Mouse (Mus musculus) CD8-positive naive resting alpha-beta T cell, adult 2 months (primary cell): ENCODE data around the gene Prm1.
"Not testable (repeated sequence)": the region's sequence is repeated elsewhere in the genome, so short reads cannot be mapped to it uniquely, and the experiment has no call there.

ENCODE experiments used
- DNase-seq, 2 experiments: peaks; one replicate each; pipeline ENCODE4 v3.0.0; 2022; ENCODE audit warnings: low read depth in 2 of 2, low spot score in 2 of 2

Prm1 gene

DNA sequence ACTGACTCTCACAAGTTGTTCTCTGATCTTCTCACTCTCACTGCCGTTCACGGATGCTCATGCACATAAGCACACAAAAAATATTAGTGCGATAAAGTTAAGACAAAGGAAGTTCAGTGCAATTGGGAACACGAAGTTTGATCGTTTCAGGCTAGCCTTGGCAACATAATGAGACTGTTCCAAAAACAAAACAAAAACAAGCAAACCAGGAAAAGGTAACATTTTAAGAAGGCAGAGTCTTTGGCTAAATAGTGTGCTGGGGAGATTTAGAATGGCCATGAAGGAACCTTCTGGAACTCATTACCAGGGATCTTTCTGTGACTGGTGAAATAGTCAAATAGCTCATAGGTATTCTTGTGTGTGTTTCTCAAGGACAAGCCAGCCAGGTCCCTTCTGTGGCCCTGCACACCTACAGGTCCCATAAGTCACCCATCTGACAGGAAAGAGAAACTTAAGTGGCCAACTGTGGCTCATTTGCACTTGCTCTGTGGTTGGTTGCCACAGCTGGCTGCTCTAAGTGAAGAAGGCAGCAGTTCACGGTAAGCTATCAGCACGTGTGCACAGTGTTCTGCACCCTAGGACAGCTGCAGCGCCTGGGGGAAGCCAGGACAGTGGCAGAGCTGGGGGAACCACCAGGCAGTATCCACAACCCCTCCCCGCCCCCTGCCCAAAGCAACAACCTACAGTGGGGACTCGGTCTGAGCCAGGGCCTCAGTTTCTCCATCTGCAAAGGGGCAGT lies at the start of gene Prm1:
TSS of gene Prm1 (minus strand) at position 51 of the 739 bp plus-strand sequence.
- DNase-seq = no peak

DNA sequence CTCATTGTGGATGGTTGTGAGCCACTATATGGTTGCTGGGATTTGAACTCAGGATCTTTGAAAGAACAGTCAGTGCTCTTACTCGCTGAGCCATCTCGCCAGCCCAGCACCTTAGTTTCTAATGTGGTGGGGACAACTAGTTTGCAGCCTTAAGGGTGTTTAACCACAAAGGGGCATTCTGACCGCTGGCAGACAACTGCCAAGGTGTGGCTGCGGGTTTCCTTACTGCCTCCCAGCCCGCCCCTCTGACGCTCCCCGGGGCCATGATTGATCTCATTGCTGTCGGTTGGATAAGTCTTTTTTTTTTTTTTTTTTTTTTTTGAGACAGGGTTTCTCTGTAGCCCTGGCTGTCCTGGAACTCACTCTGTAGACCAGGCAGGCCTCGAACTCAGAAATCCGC lies 46.6 kb upstream of the Prm1 start:
- not testable (repeated sequence) for DNase-seq

- DNase-seq = no peak
Measured at GRCm38 (mm10) chr16:10850905-10851304, 45.3 kb upstream of the Prm1 start.

- no peak for DNase-seq
Measured at GRCm38 (mm10) chr16:10849965-10850861, 44.6 kb upstream of the Prm1 start.

DNA sequence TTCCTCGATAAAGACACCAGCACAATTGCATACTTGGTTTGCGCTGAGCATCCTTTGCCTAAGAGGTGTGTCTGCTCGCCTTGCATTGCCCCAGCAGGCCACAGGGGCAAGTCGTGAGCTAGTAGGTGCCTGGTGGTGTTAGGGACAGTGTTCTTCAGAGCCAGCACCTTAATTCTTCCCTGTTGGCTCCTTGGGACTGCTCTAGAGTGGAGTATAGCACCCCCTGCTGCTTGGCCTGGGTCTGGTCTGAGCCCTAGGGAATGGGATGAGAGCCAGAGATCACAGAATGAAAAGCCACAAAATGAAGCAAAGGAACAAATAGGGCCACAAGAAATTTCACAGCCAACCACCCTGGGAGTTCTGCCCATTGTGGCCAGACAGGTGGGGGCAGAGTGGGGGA lies 40.9 kb upstream of the Prm1 start:
- peak; percentile 49 to 56 for DNase-seq

GRCm38 (mm10) chr16:10845952-10846351 lies 40.3 kb upstream of the Prm1 start:
- no peak for DNase-seq

DNA sequence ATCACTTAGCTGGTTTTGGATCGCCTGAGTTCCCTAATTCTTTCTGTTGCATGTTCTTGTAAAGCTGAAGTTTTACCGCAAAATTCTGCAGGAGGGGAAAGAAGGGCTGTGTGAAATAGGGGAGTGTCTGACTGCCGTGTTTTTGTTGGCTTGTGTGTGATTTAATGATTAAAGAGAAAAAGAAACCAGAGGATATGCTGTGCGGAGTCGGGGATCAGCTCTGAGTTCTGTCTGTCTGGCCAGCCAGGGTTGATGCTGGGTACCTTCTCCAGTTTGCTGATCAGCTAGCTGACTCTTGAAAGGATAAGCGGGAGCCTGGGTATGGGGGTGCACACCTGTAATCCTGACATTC lies 38.7 kb upstream of the Prm1 start:
- peak in 1 of 2 experiments; percentile 46 for DNase-seq

DNA sequence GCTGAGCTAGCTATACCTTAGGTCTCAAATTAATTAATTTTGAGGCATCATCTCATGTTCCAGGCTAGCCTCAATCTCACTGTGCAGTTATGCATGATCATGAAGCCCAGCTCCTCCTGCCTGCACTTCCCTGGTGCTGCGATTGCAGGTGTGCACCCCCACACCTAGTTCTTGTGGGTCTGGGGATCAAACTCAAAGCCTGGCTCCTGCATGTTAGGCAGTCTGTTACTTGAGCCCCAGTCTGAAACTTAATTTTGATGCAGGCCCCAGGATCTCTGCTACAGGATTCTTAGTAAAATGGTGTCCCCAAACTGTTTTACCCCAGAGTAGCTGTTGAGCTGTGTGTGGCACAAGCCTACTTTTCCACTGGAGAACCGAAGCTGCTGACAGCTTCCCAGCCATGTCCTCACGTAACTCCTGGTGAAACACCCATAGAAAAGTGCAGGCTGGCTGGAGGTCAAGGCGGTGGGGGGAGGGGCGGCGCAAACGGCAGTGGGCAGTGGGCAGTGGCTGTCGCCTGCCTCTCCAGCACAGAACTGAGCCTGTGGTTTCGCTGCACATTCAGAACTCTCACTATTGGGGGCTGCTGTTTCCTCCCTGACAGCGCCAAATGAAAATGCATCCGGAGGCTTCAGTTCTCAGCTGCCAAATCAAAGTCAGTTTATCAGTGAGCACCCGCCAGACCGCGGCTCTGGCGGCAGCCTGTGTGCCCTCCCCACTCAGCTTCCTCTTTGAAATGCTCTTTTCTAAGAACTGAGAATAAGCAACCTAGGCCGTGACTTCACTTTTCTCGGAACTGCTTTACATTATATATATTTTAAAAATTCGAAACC lies 38.1 kb upstream of the Prm1 start:
- peak; percentile 74 for DNase-seq

DNA sequence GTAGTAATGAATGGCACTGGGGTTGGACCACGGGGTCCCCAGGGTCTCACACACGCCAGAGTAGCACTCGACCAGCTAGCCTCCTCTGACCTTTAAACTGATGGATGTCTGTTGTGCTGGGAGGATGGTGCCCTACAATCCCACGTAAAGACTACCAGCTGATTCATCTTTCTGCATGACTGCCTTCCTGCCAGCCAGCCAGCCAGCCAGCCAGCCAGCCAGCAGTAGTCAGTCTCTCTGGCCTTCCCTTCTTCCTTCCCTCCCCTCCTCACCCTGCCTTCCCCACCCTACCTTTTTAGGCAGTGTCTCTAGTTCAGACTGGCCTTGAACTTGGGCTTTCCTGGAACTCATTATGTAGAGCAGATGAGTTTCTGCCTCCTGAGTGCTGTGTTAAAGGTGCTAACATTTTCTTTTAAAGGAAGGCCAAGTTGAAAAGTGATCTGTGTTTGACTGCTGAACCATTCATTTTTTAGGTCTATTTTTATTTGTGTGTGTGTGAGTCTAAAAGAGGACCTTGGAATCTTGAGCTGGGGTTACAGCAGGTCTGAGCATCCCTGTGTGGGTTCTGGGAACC lies 36.7 kb upstream of the Prm1 start:
- no peak for DNase-seq

DNA sequence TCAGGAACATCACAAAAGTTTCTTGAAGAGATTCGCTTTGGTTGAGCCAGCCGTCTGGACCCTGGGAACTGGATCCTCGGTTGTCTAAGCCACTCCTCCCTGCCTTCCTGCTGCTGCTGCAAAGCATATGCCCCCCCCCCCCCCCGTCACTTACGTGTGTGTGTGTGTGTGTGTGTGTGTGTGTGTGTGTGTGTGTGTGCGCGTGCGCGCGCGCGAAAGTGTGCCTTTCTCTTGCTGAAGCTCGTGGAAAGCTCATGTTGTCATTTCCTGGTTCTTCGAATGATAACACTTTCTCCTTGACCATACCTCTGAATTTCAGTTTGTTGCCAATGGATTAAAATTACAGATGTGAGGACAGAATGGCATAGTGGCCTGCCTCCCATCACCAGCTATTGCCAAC lies 34.4 kb upstream of the Prm1 start:
- no peak for DNase-seq

DNA sequence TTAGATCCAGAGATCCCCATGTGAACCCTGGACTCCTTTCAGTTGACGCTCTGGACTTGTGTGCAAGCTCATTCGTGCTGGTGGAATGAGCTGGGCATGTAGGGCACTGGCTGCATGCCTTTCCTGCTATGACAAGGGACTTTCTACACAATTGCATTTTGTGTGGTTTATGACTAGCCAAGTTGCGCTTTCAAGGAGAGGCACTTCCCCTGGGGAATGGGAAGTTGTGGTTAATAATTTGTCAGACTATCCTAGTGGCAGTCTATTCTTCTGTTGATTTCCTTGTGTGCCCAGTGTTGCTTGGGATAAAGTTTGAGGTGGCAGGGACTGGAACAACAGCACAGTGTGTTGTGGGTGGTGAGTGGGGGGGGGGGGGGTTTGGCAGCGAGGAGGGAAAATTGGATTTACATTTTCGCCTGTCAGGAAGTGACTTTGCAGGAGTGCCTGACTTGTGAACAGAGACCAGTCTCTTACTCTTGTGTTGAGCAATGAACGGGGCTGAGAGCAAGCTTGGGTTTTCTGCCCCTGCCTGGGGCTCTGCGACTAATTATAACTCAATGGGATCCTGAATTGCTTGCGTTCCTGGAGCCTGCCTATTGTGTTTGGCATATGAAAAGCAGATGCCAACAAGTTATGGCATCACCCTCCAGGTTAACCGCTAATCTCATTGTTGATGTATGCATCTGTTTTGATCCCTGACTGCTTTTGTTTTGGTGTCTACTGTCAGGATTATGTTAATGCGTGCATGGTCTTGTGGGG lies 33.0 kb upstream of the Prm1 start:
- no peak for DNase-seq

- DNase-seq = no peak
Measured at GRCm38 (mm10) chr16:10837903-10838302, 32.3 kb upstream of the Prm1 start.

DNA sequence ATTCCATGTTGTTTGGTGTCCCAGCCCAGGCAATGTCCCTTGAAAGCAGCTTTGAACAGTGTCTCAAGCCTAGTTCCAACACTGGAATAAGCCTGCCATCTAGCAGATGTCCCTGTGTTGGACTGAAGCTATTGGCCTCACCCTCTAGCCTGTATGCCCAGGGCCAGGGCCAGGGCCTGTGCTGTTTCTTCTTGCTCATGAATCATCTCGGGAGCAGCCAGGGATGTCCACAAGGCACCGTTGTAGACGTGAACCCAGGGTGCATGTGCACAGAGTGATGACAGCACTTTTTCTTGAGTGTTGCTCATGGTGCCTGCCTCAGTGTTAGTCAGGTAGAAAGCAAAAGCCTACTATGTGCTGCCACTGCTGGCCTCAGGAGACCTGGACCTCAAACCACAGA lies 31.6 kb upstream of the Prm1 start:
- no peak for DNase-seq

DNA sequence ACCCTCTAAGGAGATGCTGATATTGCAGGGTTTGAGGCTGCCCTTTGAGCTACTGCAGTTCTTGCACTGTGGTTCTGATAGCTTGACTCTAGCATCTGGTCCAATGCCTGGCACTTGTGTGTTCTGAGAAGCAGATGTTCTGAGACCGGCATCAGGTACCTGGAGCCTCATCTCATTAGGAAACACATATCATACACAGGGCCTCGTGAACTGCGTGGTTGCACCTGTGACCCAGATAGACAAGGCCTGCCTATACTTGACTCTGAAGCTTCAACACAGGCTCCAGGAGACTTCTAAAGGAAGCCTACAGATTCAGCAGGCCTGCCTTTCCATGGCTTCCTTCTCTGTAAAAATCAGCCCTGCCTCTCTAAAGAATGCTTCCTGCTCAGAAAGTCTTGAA lies 30.7 kb upstream of the Prm1 start:
- no peak for DNase-seq

GRCm38 (mm10) chr16:10834911-10835587 lies 29.4 kb upstream of the Prm1 start, which contains the start of gene Rmi2:
Gene Rmi2 (plus strand): TSS chr16:10835059.
- peak; percentile 67 to 75 for DNase-seq

DNA sequence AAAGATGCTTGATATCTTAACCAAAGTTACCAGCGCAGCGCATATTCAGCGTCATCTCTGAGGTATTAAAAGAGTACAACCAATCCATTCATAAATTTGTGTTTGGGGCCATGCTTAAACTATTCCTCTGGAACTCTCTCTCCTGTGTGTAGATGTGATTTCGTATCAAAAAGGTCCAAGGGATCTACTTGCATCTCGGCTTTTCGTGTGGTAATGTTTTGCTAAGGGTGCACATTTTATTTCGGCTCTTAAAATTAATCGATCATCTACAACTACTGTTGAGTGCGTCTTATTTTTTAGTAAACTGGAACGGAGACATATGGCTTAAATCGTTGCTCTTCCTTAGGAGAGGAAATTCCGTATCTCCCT lies 28.9 kb upstream of the Prm1 start:
- DNase-seq = no peak

DNA sequence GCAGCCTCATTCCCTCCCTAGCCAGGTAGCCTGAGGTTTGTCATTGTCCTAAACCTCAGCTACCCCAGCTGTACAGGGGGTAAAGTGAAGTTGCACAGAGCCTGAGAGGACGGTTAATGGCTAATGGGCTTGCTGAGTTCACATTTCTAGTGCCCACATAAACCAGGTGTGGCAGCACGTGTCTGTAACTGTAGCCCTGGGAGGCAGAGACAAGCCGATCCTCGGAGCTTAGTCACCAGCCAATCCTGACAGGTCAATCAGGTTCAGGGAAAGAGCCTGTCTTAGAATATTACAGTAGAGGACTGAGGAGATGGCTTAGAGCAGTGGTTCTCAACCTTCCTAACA lies 22.8 kb upstream of the Prm1 start:
- DNase-seq = no peak

GRCm38 (mm10) chr16:10827766-10828460 lies 22.3 kb upstream of the Prm1 start:
- DNase-seq = no peak

GRCm38 (mm10) chr16:10827269-10827668 lies 21.6 kb upstream of the Prm1 start:
- DNase-seq = no peak
